Mouse (Mus musculus): ENCODE measurements at regions not wholly inside any gene's neighbourhood (a gene's known extent, or its start where the extent isn't known, plus 50 kb on each side); places are given as distances from the start of the nearest gene placed in this dataset.

- no peak for DNase-seq (ENCODE audit: low spot score)
- no peak for ATAC-seq (ENCODE audit: low FRiP score, low read depth)
- H3K9ac ChIP-seq (ENCODE audit: low read depth, low read length, severe bottlenecking): no peak overlapping the region
- H3K9me3 ChIP-seq (ENCODE audit: control insufficient read depth, low read length): no peaks in the 10 kb centered on the region
- peaks cover 9% of the 10 kb centered on the region for H3K4me1 ChIP-seq (ENCODE audit: control insufficient read depth, insufficient read depth, low read length)
- no peak overlapping the region for H3K27ac ChIP-seq (replicated peaks; ENCODE audit: low read depth, low read length)
- H3K27me3 ChIP-seq (ENCODE audit: control insufficient read depth, insufficient read depth, low read length): no peaks in the 10 kb centered on the region
- H3K4me2 ChIP-seq (replicated peaks; ENCODE audit: low read depth, low read length, severe bottlenecking): no peak overlapping the region
- no peaks in the 10 kb centered on the region for H3K36me3 ChIP-seq (ENCODE audit: control insufficient read depth, insufficient read depth, low read length)
- no peak for TF ChIP-seq POLR2A (IDR thresholded peaks at IDR 0.05; ENCODE audit: borderline replicate concordance, extremely low read depth, insufficient read depth, insufficient read length)
- WGBS: 74% methylated on average over 2 of the region's 2 CpGs
- no peak overlapping the region for H3K4me3 ChIP-seq (replicated peaks; ENCODE audit: low read length)
Observed at GRCm38 (mm10) chr13:31196546-31196945, 222.5 kb downstream of the Gm5447 start.

- Histone ChIP-seq H3K4me1 (ENCODE audit: control insufficient read depth, insufficient read depth, low read length) (no peaks in the 10 kb centered on the region), H3K4me3 (replicated peaks; ENCODE audit: low read length) (no peak overlapping the region), H3K36me3 (ENCODE audit: control insufficient read depth, insufficient read depth, low read length) (no peaks in the 10 kb centered on the region), H3K27me3 (ENCODE audit: control insufficient read depth, insufficient read depth, low read length) (no peaks in the 10 kb centered on the region), H3K4me2 (replicated peaks; ENCODE audit: low read depth, low read length, severe bottlenecking) (no peak overlapping the region), H3K9ac (ENCODE audit: low read depth, low read length, severe bottlenecking) (no peak overlapping the region), H3K27ac (replicated peaks; ENCODE audit: low read depth, low read length) (no peak overlapping the region), H3K9me3 (ENCODE audit: control insufficient read depth, low read length) (no peaks in the 10 kb centered on the region)
- TF ChIP-seq POLR2A (IDR thresholded peaks at IDR 0.05; ENCODE audit: borderline replicate concordance, extremely low read depth, insufficient read depth, insufficient read length): no peak
- ATAC-seq (ENCODE audit: low FRiP score, low read depth): no peak
- DNase-seq (ENCODE audit: low spot score): no peak
- 74% methylated on average over 2 of the region's 2 CpGs for WGBS
Observed at GRCm38 (mm10) chr13:31197593-31197992, 223.6 kb downstream of the Gm5447 start.

GRCm38 (mm10) chr13:31199384-31199783 lies 225.4 kb downstream of the Gm5447 start:
- Histone ChIP-seq H3K4me3 (replicated peaks; ENCODE audit: low read length) (no peak overlapping the region), H3K27me3 (ENCODE audit: control insufficient read depth, insufficient read depth, low read length) (no peaks in the 10 kb centered on the region), H3K4me2 (replicated peaks; ENCODE audit: low read depth, low read length, severe bottlenecking) (no peak overlapping the region), H3K9ac (ENCODE audit: low read depth, low read length, severe bottlenecking) (no peak overlapping the region), H3K36me3 (ENCODE audit: control insufficient read depth, insufficient read depth, low read length) (no peaks in the 10 kb centered on the region), H3K9me3 (ENCODE audit: control insufficient read depth, low read length) (no peaks in the 10 kb centered on the region), H3K27ac (replicated peaks; ENCODE audit: low read depth, low read length) (no peak overlapping the region), H3K4me1 (ENCODE audit: control insufficient read depth, insufficient read depth, low read length) (no peaks in the 10 kb centered on the region)
- TF ChIP-seq POLR2A (IDR thresholded peaks at IDR 0.05; ENCODE audit: borderline replicate concordance, extremely low read depth, insufficient read depth, insufficient read length): no peak
- no peak for DNase-seq (ENCODE audit: low spot score)
- WGBS: 83% methylated on average over 1 of the region's 1 CpGs
- no peak for ATAC-seq (ENCODE audit: low FRiP score, low read depth)

GRCm38 (mm10) chr13:31204068-31204467 lies 230.1 kb downstream of the Gm5447 start:
- ATAC-seq (ENCODE audit: low FRiP score, low read depth): 0 out of 2 replicates have a peak, but pooled peaks have one; percentile 41
- Histone ChIP-seq H3K36me3 (ENCODE audit: control insufficient read depth, insufficient read depth, low read length) (no peaks in the 10 kb centered on the region), H3K27me3 (ENCODE audit: control insufficient read depth, insufficient read depth, low read length) (no peaks in the 10 kb centered on the region), H3K4me2 (replicated peaks; ENCODE audit: low read depth, low read length, severe bottlenecking) (no peak overlapping the region), H3K9me3 (ENCODE audit: control insufficient read depth, low read length) (no peaks in the 10 kb centered on the region), H3K9ac (ENCODE audit: low read depth, low read length, severe bottlenecking) (no peak overlapping the region), H3K4me3 (replicated peaks; ENCODE audit: low read length) (no peak overlapping the region), H3K4me1 (ENCODE audit: control insufficient read depth, insufficient read depth, low read length) (0 out of 2 replicates have a peak, but pooled peaks cover 6% of the 10 kb centered on the region), H3K27ac (replicated peaks; ENCODE audit: low read depth, low read length) (no peak overlapping the region)
- TF ChIP-seq POLR2A (IDR thresholded peaks at IDR 0.05; ENCODE audit: borderline replicate concordance, extremely low read depth, insufficient read depth, insufficient read length): no peak
- WGBS: 19% methylated on average over 6 of the region's 6 CpGs
- DNase-seq (ENCODE audit: low spot score): no peak

GRCm38 (mm10) chr13:31206381-31206780 lies 232.4 kb downstream of the Gm5447 start:
- Histone ChIP-seq H3K27me3 (ENCODE audit: control insufficient read depth, insufficient read depth, low read length) (no peaks in the 10 kb centered on the region), H3K9me3 (ENCODE audit: control insufficient read depth, low read length) (no peaks in the 10 kb centered on the region), H3K9ac (ENCODE audit: low read depth, low read length, severe bottlenecking) (no peak overlapping the region), H3K27ac (replicated peaks; ENCODE audit: low read depth, low read length) (no peak overlapping the region), H3K4me2 (replicated peaks; ENCODE audit: low read depth, low read length, severe bottlenecking) (no peak overlapping the region), H3K36me3 (ENCODE audit: control insufficient read depth, insufficient read depth, low read length) (no peaks in the 10 kb centered on the region), H3K4me1 (ENCODE audit: control insufficient read depth, insufficient read depth, low read length) (0 out of 2 replicates have a peak, but pooled peaks cover 6% of the 10 kb centered on the region), H3K4me3 (replicated peaks; ENCODE audit: low read length) (no peak overlapping the region)
- no peak for TF ChIP-seq POLR2A (IDR thresholded peaks at IDR 0.05; ENCODE audit: borderline replicate concordance, extremely low read depth, insufficient read depth, insufficient read length)
- DNase-seq (ENCODE audit: low spot score): no peak
- ATAC-seq (ENCODE audit: low FRiP score, low read depth): no peak
- WGBS: 69% methylated on average over 5 of the region's 5 CpGs

GRCm38 (mm10) chr13:31207709-31208108 lies 233.7 kb downstream of the Gm5447 start:
- no peak for TF ChIP-seq POLR2A (IDR thresholded peaks at IDR 0.05; ENCODE audit: borderline replicate concordance, extremely low read depth, insufficient read depth, insufficient read length)
- Histone ChIP-seq H3K27ac (replicated peaks; ENCODE audit: low read depth, low read length) (no peak overlapping the region), H3K4me2 (replicated peaks; ENCODE audit: low read depth, low read length, severe bottlenecking) (no peak overlapping the region), H3K9me3 (ENCODE audit: control insufficient read depth, low read length) (no peaks in the 10 kb centered on the region), H3K36me3 (ENCODE audit: control insufficient read depth, insufficient read depth, low read length) (no peaks in the 10 kb centered on the region), H3K4me3 (replicated peaks; ENCODE audit: low read length) (no peak overlapping the region), H3K27me3 (ENCODE audit: control insufficient read depth, insufficient read depth, low read length) (no peaks in the 10 kb centered on the region), H3K4me1 (ENCODE audit: control insufficient read depth, insufficient read depth, low read length) (0 out of 2 replicates have a peak, but pooled peaks cover 6% of the 10 kb centered on the region), H3K9ac (ENCODE audit: low read depth, low read length, severe bottlenecking) (no peak overlapping the region)
- peak; percentile 72 for DNase-seq (ENCODE audit: low spot score)
- WGBS: 35% methylated on average over 5 of the region's 5 CpGs
- peak; percentile 44; the same call in 1 of the 2 replicates for ATAC-seq (ENCODE audit: low FRiP score, low read depth)

Measured in limb, embryonic 14.5 days (tissue).